Mouse (Mus musculus) fibroblast of lung, adult 2 months (primary cell): ENCODE data around the gene Deaf1.
"Not testable (repeated sequence)": the region's sequence is repeated elsewhere in the genome, so short reads cannot be mapped to it uniquely, and the experiment has no call there.

Experiments
- DNase-seq: peaks from one replicate; pipeline ENCODE4 v3.0.0-alpha.2; 2011; ENCODE audit warnings: low read depth

The Deaf1 gene

DNA sequence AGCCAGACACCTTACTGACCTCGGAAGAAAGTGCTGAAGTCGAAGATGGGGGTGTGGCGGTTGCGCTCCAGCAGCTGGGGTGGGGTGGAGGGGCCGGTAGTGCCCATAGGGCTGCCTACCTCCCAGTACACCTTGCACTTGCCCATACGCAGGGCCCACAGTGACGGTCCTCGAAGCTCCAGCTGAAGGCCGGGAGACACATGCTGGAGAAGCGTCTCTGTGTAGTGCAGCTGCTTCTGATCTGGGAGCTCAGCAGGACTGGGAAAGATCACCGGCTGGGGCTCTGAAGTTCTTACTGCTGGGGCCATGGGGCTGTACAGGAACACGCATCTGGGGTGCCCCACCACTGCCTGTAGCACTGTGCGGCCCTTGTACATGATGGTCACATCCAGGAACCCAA lies 63.9 kb downstream of the Deaf1 start:
- DNase-seq: no peak

DNA sequence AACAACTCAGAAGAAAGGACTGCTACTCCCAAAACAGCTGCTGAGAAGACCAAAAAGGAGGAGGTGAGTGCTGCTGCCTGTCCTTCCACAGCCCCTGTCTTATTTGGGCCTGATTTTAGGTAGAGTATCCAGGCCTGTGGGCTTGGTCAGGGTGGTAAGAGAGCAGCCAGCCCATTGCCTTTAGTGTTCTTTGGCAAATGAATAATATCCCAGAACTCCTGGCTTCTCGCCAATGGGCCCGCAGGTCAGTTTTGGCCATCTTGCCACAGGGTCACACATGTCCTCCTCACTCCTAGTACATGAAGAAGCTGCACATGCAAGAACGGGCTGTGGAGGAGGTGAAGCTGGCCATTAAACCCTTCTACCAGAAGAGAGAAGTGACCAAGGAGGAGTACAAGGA lies 66.0 kb downstream of the Deaf1 start:
- no peak for DNase-seq

DNA sequence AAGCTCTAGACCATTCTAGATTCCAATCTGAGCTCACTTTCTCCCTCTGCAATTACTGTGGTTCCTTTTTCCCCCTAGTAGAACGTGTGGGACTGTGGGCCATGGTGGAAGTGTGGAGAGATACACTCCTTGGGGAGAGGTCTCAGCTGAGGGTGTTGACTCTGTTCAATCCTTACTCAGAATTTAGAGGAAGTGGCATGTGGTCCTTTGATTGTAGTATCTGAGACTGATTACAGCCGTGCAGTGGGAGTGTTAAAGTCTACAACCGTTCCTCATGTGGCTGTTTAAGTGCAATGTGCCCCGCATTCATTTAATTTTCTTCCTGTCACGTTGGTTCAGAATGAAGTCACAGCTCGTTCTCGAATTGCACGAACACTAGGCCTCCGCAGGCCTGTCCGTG lies 71.3 kb downstream of the Deaf1 start:
- DNase-seq: no peak

DNA sequence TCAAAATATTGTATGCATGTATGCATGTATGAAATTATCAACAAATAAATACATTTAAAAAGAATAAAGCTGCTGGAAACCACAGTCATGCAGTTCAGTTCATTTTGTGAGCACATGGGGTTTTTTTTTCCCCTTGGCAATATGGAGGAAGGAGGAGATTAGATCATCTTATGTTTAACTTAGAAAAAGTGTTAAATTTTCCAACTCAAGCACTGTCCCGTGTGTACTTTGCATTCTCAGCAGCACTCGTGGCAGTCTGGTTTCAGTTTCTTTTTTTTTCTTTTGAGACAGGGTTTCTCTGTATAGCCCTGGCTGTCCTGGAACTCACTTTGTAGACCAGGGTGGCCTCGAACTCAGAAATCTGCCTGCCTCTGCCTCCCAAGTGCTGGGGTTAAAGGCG lies 77.0 kb downstream of the Deaf1 start:
- DNase-seq: not testable (repeated sequence)
